Mouse (Mus musculus) fibroblast of lung, adult 2 months (primary cell): ENCODE measurements at regions not wholly inside any gene's neighbourhood (a gene's known extent, or its start where the extent isn't known, plus 50 kb on each side); places are given as distances from the start of the nearest gene placed in this dataset.

Source experiments
- DNase-seq: peaks from one replicate; pipeline ENCODE4 v3.0.0-alpha.2; 2011; ENCODE audit warnings: low read depth

DNA sequence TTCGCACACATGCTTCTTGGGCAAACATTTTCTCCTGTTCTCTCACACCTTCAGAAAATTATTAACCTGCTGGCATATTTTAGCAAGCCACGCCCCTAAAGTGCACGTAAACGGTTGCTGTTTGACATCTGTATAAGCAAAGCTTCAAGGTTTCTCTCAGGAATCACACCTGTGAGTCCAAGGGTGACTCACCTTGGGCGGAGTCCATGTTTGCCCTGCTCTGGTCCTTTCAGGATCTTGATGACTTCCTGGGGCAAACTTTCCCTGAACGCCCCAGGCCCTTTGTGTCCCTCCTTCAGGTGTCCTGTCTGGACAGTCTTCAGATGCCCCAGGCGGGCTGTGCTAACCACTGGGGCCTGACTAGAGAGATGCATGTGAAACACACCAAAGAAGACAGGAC lies 137.1 kb upstream of the Hs6st1 start:
- no peak for DNase-seq

DNA sequence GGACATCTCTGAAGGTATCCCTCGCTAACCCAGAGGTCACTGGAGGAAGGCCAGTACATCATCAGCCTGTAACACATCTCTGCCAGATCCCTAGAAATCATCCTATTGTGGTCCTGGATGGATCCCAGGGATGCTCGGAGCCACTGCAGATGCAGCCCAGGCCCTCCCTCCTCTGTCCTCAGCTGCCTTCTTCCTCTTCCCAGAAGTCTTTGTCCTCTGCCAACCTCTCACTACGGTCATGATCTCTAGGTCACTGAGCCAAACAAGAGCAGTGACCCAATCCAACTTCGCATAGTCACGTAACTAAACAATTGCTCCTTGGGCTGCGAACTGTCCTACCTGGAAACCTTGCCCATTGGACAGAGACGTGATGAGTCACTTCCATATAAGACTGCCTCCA lies 134.7 kb upstream of the Hs6st1 start:
- DNase-seq, result no peak

DNA sequence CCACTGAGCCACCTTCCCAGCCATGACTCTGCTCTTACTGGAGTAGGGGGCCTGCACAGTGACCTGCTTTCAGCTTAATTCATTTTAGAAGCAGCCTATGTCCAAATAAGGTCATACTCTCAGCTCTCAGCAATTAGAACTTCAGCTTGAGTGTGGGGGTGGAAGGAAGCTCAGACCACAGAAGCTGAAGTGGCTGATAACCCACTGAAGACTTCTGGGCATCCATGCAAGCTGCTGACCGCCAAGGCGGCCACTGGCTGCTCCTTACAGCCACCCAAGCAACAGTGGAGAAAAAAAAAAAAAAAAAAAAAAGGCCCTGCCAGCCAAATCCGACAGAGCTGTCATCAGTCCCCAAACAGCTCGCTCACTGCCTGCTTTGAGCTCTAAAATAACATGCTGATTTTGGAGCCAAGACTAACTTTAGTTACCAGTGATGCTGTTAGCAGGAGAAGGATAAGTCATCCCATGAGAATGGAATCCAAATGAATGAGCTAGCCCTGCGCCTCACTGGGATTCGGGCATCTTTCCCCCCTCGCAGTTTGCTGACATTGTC lies 133.0 kb upstream of the Hs6st1 start:
- DNase-seq, result peak; percentile 80

DNA sequence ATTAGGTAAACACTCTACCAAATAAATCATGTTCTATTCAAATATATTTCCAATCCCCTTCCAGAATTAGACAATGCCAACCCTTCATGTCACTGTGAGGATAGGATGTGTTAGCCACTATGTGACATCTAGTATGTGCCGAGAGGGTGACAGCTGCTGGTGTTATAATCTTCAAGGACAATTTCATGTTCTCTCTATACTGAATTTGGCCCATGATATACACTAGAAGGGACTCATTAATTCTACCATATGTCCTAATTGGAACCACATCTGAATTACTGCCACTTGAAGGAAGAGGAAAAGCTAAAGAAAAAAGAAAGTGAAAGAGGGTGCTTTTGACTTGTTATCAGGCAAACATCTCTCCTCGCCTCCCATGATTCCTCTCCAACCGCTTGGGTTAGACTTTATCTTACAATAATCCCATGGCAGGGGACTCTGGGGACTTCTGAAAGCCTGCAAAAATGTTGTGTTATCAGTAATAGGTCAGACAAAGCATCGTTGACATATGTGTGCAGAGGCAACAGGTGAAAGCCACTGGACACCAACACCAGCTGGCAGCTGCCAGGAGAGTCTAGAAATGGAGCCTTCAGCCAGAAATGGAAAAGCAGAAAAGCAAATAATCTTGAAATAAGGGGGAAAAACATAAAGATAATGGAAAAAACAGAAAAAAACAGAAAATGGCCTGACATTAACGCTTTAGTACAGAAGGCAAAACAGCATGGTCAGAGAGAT lies 131.7 kb upstream of the Hs6st1 start:
- no peak for DNase-seq

DNA sequence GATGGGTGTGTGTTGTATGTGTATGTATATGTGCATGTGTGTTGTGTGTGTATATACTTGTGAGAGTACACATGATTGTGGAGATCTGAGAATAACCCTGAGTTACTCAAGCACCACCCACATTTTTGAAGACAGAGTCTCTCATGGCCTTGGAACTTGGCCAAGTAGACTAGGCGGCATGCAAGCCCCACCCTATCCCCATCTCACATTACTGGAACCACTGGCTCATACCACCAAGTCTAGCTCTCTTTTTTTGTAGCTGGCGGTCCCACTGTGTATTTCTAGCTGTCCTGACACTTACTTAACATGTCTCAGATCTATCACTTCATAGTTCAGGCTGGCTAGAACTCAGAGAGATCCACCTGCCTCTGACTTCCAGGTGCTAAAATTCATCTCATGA lies 128.0 kb upstream of the Hs6st1 start:
- DNase-seq, result no peak

DNA sequence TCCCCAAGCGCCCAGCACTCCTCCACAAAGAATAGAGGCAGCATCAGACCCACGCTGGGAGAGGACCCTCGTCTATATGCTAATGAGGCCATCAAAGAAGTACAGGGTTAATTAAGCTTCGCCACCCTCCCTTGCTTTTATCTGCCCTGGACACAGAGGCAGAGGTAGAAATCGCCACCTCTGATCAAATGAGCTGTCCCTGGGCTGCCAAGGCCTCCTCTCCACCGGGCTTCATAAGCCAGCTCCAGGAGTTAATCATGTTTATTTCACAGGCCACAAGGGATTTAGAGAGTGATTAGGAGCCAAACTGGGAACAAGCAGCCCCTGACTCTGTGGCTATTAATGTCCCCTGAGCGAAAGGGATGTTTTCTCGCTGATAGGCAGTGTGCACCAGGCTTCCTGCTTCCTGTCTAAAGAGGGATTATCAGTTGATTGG lies 126.5 kb upstream of the Hs6st1 start:
- DNase-seq, result no peak

DNA sequence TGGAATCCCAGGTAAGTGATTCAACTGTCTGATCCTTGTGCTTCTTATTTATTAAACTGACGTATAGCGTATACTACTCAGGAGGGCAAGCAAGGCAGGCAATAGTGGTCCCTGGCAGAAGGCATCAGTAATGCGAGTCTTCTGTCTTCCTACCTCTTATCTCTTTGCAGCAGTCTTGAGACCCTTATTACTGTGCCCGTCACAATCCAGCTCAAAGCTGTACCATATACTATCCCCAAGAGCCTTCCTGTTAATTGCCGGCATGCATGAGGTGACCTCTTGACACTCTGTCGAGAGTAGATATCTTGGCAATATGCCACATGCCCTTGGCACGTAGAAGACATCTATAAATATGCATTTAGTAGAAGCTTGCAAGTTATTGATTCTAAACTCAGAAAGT lies 126.0 kb upstream of the Hs6st1 start:
- no peak for DNase-seq

DNA sequence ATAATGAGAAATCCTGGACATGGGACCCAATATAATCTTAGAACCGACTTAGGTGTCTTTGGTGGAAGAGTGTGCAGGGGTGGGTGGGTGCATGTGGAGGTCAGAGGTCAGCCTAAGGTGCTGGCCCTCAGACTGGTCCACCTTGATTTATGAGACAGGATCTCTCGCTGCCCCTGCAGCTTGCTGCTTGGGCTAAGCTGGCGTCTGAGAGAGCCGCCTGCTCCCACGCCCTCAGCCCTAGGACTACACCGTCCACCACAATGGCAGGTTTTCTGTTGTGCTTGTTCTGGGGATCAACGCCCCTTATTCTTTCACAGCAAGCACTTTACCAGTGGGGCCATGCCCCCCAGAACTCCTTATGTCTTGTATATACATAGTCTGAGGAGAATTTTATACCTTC lies 124.4 kb upstream of the Hs6st1 start:
- no peak for DNase-seq

DNA sequence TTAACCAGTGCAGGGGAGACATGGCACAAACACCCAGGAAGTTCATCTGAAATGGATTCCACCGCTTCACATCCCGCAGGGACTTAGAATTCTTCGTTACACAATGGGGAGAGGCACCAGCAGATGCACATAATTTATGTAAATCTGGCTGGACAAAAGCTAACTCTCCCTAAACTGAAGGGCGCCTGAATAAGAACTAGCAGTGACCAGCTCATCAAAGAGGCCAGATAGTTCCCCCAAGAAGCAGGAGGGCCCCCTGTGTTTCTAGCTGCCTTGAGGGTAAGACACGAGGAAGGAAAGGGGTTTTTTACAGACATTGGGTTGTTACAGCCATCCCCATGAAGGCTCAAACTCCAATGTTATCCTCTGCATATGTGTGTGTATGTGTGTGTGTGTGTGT lies 123.8 kb upstream of the Hs6st1 start:
- no peak for DNase-seq

DNA sequence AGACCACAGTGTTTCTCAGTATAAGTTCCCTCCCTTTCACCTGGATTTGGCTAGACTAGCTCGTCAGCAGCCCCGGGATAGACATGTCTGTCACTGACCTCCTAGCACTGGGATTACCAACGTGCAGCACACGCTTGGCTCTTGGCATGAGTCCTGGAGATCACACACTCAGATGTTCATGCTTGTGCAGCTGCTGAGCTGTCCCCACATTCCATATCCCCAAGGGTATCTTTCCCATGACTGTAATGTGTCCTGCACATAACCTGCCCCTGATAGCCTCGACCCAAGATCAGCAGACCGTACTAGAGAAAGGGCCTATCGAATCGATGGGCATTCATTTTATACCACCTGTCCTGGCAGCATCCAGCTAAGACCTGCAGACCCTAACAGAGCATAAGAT lies 123.4 kb upstream of the Hs6st1 start:
- no peak for DNase-seq

DNA sequence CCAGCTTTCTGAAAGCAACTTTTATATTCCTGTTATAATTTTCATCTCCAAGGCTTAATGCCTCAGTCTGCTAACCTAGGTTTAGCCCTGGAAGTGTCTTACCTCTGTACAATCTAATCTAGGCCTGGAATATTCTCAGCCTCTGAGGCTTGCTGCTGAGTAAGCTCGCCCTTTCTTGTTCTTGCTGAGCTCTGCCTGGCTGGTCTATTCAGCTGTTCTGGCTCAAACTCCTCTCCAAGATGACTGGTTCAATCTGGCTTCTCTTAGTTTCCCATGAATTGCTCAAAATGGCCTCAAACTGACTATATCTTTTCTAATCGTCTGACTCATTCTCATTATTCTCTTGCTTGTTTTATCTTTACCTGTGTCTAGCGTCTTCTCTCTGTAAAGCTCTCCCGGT lies 122.6 kb upstream of the Hs6st1 start:
- DNase-seq, result no peak

DNA sequence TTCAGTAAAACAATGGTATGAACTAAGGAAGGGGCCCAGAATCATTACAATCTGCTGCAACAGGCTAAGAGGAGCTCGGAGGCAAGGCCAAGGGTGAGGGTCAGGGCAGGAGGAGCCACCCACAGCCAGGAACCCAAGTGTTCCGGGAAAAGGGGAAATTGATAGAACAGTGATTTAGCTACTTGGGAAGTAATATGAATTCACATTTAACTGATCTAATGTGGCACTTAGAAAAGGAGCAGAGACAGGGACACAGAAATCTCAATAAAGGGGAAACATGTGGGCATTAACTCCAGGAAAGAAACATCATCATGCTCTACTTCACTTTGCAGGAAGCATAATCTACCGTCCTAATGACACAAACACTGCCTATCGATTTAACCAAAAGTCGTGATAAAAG lies 120.1 kb upstream of the Hs6st1 start:
- no peak for DNase-seq

DNA sequence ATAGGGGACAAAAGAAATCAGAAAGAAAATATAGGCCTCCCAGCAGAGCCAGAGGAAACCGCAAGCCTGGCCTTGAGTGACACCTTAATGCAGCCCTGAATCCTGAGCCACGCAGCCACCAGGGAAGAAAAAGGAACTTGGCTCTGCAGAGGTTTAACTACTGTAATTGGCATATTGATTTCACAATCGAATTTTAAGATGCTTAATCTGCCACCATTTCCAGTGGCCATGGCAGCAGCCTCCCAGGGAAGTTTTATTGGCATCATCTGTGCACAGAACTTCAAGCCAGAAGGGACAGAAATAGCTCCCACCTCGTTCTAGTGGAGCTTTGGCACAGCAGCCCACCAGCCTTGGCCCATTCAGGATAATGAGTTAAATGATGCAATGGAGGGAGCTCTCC lies 117.1 kb upstream of the Hs6st1 start:
- DNase-seq, result peak; percentile 21

DNA sequence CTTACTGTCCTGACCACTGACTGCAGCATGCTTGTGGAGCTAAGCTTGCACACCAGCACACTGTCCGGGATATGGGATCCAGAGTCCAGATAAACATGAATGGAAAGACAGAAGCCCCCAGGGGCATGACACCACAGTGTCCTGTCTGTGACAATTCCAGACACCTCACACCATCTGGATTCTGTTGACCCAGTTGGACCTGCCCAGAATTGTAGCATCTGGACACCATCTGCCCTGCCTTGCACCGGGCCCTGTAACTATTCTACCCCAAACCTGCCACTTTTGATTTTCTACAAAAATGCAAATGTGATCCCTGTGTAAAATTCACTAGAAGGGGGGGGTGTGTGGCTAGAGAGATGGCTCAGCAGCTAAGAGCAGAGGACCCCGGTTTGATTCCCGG lies 114.5 kb upstream of the Hs6st1 start:
- DNase-seq, result no peak

DNA sequence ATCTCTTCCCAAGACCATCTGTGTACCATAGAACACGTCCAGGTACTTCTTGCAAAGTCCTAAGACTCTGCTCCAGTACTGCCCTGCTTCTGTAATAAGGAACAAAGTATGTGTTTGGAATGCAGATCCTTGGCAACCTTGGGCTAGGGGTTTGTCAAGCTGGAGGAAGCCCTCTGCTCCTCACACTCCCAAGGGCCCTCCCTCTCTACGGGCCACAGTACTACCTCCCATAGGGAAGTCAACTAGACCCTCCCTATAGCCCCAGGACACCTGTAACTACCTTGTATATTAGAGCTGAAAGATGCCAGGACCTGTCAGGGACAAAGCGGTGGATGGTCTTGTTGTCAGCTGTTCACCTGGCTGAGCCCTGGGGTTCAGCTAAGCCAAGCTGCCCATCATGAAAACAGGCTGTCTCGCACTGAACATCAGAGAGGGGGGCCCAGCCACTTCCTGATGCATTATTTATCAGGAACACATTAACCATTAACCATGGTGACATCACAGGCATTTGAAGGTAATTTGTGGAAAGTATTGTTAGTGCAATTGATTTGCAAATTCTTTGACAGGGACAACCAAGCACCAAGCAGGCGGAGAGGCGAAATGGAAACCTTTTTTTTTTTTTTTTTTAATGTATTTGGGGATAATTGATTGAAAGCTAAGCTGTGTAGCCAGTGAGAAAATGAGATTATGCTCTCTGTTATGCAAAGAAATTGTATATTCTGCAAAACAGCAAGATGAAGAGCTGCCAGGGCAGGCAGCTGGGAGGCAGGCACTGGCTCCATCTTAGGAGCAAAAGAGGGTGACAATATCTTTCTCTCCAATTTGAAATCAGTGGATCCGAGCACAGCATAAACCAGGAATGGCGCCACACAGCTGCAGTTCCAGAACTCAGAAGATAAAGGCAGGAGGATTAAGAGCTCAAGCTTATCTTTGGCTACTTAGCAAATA lies 110.5 kb upstream of the Hs6st1 start:
- no peak for DNase-seq

DNA sequence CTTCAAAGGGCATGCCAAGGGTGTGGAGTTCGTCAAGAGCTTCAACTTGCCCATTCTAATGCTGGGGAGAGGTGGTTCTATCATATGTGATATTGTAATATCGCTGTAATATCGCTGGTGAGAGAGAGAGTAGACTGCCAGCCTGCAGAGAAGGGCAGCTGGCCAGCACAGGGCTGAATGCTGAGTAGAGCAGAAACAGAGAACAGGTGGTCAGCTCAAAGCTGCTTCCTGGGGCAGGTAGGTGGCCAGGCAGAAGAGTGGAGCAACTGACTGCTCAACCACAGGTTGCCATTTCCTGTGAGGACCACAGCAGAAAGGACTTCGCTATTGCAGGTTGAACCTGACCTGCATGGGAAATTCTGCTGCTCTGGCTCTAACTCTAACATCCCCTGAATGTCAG lies 108.5 kb upstream of the Hs6st1 start:
- DNase-seq, result no peak

DNA sequence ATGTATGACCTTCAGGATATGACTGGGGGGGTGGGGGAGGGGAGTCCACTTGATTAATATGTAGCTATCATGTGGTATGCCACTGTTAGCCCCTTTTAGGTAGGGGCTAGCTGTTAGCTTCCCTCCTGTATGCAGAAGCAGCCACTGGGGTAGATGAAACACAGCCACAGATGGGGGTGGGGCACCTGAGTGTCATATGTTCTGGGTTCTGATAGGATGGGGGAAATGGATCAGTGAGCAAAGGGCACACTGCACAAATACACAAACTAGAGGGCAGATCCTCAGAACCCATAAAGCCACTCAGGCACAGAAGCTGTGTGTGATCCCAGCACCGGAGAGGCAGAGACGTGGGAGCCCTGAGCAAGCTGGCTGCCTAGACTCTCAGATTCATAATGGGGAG lies 107.4 kb upstream of the Hs6st1 start:
- DNase-seq, result no peak

DNA sequence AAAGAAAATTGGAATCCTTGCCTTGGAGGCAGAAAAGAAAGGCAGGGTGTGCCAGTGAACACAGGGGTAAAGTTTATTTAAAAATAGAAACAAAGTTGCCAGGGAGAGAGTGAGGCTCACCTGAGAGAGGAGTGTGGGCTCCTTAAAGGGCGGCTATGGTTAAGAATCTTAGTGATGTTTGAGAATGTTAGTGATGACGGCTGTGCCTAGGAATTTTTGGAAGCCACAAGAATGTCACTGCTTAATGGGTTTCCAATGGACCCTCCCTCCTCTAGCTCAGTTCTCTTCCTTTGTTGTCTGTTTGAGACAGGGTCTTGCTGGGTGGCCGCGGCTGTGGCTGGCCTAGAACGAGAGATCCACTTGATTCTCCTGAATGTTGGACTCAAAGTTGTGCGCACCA lies 106.3 kb upstream of the Hs6st1 start:
- DNase-seq, result no peak

DNA sequence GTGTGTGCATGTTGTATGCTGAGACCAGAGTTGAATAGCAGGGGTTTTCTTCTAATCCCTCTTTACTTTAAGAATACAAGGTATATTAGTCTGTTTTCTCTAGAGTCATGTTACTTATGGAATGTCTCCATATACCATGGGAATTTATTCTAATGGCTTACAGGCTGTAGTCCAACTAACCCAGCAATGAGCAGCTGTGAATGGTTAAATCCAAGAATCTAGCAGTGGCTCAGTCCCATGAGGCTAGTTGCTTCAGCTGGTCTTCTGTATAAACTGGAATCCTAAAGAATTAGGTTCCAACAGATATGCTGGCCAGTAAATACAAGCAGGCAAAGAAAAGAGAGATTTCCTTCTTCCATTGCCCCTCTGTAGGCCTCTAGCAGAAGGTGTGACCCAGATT lies 99.7 kb upstream of the Hs6st1 start:
- DNase-seq, result no peak

DNA sequence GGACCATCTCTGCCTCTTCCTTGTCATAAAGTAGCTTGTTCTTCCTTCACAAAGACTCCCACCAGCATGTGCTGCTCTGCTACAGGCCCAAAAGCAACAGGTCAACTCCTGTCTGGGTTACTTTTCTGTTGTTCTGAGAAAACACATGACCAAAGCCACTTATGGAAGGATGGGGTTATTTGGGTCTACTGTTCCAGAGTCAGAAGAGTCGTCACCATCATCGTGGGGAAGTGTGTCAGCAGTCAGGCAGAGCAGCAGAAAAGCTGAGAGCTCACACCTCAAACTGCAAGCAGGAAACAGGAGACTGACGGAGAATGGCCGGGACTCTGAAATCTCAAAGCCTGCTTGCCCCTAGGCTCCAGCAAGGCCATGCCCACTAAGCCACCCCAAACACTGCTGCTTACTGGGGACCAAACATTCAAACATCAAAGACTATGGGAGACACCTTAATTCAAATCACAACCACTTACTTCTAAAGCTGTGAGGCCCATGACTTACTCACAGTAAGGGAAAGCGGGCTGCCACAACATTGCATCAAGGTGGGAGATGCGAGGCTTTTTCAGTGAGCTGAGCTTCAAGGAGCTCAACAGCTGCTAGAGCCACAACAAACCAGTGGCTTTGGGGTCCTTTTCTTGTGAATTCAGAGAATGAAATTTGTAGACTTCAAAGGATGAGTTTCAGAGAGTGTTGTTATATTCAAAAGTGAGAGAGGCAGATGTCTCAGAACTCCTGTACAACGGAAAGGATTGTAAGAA lies 96.6 kb upstream of the Hs6st1 start:
- DNase-seq, result no peak

DNA sequence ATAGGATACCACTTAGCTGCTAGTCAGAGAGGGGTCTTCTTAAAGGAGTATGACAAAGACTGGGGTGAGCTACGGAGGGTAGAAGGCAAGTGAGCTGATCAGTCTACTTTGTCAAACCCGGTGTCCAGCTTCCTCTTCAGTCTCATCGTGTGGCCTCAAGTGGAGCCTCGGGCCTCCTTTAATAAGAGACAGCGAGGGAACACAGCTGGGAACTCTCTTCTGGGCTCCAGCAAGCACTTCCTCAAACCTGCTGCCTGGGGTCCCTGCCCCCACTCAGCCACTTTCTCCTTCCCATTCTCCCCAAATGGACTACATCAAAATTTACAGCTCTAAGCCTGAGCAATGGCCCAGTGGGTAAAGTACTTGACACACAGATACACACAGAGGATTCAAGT lies 96.0 kb upstream of the Hs6st1 start:
- no peak for DNase-seq

DNA sequence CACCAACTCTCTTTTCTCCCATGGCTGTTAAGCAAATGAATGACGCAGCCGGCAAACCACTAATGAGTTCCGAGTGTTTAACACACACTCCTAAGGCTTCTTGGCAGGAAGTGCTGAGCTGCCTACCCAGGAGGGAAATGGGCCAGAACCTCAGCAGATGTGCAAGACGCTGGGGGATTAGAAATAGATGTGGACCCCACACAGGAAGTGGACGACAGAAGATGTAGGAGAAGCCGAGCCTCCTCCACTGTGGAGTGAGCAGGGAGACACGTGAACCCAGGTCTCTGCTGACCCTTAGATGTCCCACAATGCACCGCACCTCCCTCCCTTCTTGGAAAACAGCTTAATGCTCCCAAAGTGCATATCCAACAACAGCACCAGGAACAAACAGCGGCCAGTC lies 94.8 kb upstream of the Hs6st1 start:
- peak; percentile 79 for DNase-seq
